ENCODE assay signal across 9 mouse cellular contexts in the genomic region with DNA sequence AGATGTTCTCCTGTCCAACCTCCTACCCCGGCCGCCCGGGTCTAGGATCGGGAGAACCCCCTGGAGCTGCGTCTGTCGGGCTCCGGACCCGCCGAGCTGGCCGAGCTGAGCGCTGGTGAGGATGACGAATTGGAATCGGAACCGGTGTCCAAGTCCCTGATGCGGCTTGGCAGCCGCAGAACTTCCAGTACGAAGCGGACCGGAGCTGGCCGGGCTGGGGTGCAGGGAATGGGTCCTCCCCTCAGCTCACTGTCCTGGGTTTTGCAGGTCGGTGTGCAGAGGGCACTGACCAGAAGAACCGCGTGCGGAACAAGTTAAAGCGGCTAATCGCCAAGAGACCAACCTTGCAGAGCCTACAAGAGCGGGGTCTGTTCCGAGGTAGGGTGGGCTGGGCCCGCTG. TPM values are rescaled to one million over a fixed set of nuclear protein-coding genes. Genes with fewer than 3 reads are reported as not detected.
A peak's percentile ranks its signal among the peaks of the same experiment; 100 is the strongest.
DNase-seq lines count a peak whose midpoint lies in the region; ATAC-seq and TF ChIP-seq lines count a peak whose summit lies in the region.
"Had no signal": no experiment of that assay in that cellular context is flagged by ENCODE, and none has a peak within 500 bp of the region (broad histone marks: within the 10 kb centered on the region; RNA-seq: fewer than 3 reads in every experiment).

No protein-coding gene starts in this region.

- peaks cover 28% of the 10 kb centered on the region for H3K4me1 ChIP-seq in olfactory bulb, adult 2 months (ENCODE audit: control insufficient read depth, insufficient read depth, low read length)

- no peak overlapping the region for H3K27ac ChIP-seq in olfactory bulb, adult 2 months (ENCODE audit: insufficient read depth, low read depth, low read length)

- no peak for ATAC-seq in monocyte, adult 5-6 weeks (replicated peaks; ENCODE audit: insufficient number of reproducible peaks, low FRiP score, low TSS enrichment, poor library complexity, severe bottlenecking)

- H3K4me3 ChIP-seq in olfactory bulb, adult 2 months (ENCODE audit: insufficient read depth, low read depth, low read length): peak overlapping the region; percentile 14

- no peak for TF ChIP-seq CTCF in olfactory bulb, adult 2 months (IDR thresholded peaks at IDR 0.05; ENCODE audit: insufficient read depth, low read depth, low read length)

- WGBS in olfactory bulb, adult 2 months: 7% methylated on average over 29 of the region's 29 CpGs

- DNase-seq in embryo, embryonic 10.5 days (ENCODE audit: low spot score): peak; percentile 21
- DNase-seq in embryo, embryonic 10 days (ENCODE audit: low spot score): no peak
- peak; percentile 39 for DNase-seq in adrenal gland, postnatal 10 days
- peak; percentile 9 for DNase-seq in heart, adult 8-10 months (ENCODE audit: low spot score)
- DNase-seq in kidney, postnatal 14 days: peak; percentile 28
- no peak for DNase-seq in cerebellum, adult 9-10 months

- no peak for TF ChIP-seq POLR2A in olfactory bulb, adult 2 months (IDR thresholded peaks at IDR 0.05; ENCODE audit: insufficient read depth, low read depth, low read length)

RNA-seq across cellular contexts. Expression of gene Arhgap9, which starts 5.1 kb away (rescaled TPM):
- 1 to 10 TPM; 6.5 to 6.6 TPM for total RNA-seq in adrenal gland, postnatal 10 days (2021)
- total RNA-seq in heart, adult 8-10 months (2022): 1 to 10 TPM; 1.5 to 3.2 (median 3.0) TPM
- 260 TPM in 1 of 2 replicates, not detected in the other for polyA plus RNA-seq in olfactory bulb, adult 2 months (2012; ENCODE audit: insufficient read depth, insufficient read length, low replicate concordance, missing spikeins)
- 101 to 125 TPM (median 109 TPM) in 3 replicates for total RNA-seq in monocyte, adult 5-6 weeks (2017)

RNA-seq across cellular contexts. Expression of gene Gli1, which starts 14.9 kb away (rescaled TPM):
- total RNA-seq in adrenal gland, postnatal 10 days (2021): 1 to 10 TPM; 5.2 to 5.6 TPM
- total RNA-seq in heart, adult 8-10 months (2022): 1 to 10 TPM; 1.1 to 1.7 (median 1.3) TPM
- polyA plus RNA-seq in olfactory bulb, adult 2 months (2012; ENCODE audit: insufficient read depth, insufficient read length, low replicate concordance, missing spikeins): not detected in 2 replicates
- not detected in 3 replicates for total RNA-seq in monocyte, adult 5-6 weeks (2017)
- total RNA-seq: neutrophil, adult 5-6 weeks had no signal

RNA-seq across cellular contexts. Expression of gene Mars, which starts 15.2 kb away (rescaled TPM):
- total RNA-seq in adrenal gland, postnatal 10 days (2021): 10 to 100 TPM; 82.6 to 86.3 TPM
- total RNA-seq in heart, adult 8-10 months (2022): 10 to 100 TPM; 42.1 to 48.8 (median 45.4) TPM
- not detected in 2 replicates for polyA plus RNA-seq in olfactory bulb, adult 2 months (2012; ENCODE audit: insufficient read depth, insufficient read length, low replicate concordance, missing spikeins)
- total RNA-seq in monocyte, adult 5-6 weeks (2017): 56.6 to 72.2 TPM (median 64.5 TPM) in 3 replicates

RNA-seq across cellular contexts. Expression of gene Inhbe, which starts 27.4 kb away (rescaled TPM):
- total RNA-seq in adrenal gland, postnatal 10 days (2021): 1 to 10 TPM; 1.2 to 6.6 TPM
- total RNA-seq in heart, adult 8-10 months (2022): not detected
- polyA plus RNA-seq in olfactory bulb, adult 2 months (2012; ENCODE audit: insufficient read depth, insufficient read length, low replicate concordance, missing spikeins): not detected in 2 replicates
- total RNA-seq in monocyte, adult 5-6 weeks (2017): not detected in 3 replicates

RNA-seq across cellular contexts. Expression of gene Mbd6, which starts 38.0 kb away (rescaled TPM):
- 10 to 100 TPM; 42.9 to 66.4 TPM for total RNA-seq in adrenal gland, postnatal 10 days (2021)
- 10 to 100 TPM; 17.6 to 25.5 (median 19.5) TPM for total RNA-seq in heart, adult 8-10 months (2022)
- not detected in 2 replicates for polyA plus RNA-seq in olfactory bulb, adult 2 months (2012; ENCODE audit: insufficient read depth, insufficient read length, low replicate concordance, missing spikeins)
- 4.2 to 15.5 TPM (median 12.1 TPM) in 3 replicates for total RNA-seq in monocyte, adult 5-6 weeks (2017)

Comparison
In these comparisons a context has a peak if more than half of its experiments do, and no peak if none do; other contexts are left out.
1. DNase-seq: peak in embryo, embryonic 10.5 days (single experiment), adrenal gland, postnatal 10 days (single experiment), heart, adult 8-10 months (single experiment) and kidney, postnatal 14 days (single experiment); none in embryo, embryonic 10 days (single experiment) and cerebellum, adult 9-10 months (single experiment).
2. RNA of gene Arhgap9, which starts 5.1 kb away (total RNA-seq): 101 to 125 TPM in monocyte, adult 5-6 weeks; 6.5 to 6.6 TPM in adrenal gland, postnatal 10 days and 1.5 to 3.2 TPM in heart, adult 8-10 months; every median in the first group is over 10 times any median in the second.